Mouse (Mus musculus): ENCODE data around the gene Zfp870.
"Not testable (repeated sequence)": the region's sequence is repeated elsewhere in the genome, so short reads cannot be mapped to it uniquely, and the experiment has no call there.

The Zfp870 gene

DNA sequence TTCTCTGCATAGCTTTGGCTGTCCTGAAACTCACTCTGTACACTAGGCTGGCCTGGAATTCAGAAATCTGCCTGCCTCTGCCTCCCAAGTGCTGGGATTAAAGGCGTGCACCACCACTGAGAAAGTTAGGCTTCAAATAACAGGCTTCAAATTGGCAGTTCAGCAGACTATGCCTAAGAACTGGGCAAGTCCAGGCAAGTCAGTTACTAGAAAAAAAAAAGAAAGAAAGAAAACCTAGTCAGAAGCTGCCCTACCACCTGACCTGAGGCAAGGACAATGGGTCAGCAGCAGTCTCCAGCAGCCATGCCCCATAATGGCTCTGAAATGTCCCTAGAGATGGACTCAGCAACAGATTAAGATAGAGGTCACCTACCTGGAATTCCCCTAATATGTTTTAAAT is 20.0 kb downstream of the Zfp870 start:
- DNase-seq = no peak

DNA sequence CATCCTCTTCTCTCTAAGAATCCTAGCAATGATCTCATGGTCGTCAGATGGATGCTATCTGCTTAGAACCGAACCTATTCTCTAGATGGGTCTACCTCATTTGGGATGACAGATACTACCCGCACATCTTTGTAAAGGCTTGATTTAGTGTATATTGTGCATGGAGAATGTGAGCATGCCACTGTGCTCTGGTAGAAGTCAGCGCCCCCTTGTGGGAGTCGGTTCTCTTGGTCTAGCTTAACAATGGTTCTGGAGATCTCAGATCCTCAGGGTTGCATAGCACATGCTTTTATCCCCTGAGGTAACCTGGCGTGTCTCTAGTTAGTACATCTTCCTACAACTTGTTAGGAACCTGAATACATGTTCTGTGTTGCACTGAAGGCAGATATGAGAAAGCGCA is 24.2 kb downstream of the Zfp870 start:
- not testable (repeated sequence) for DNase-seq

DNA sequence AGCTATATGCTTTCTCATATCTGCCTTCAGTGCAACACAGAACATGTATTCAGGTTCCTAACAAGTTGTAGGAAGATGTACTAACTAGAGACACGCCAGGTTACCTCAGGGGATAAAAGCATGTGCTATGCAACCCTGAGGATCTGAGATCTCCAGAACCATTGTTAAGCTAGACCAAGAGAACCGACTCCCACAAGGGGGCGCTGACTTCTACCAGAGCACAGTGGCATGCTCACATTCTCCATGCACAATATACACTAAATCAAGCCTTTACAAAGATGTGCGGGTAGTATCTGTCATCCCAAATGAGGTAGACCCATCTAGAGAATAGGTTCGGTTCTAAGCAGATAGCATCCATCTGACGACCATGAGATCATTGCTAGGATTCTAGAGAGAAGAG is 34.7 kb downstream of the Zfp870 start:
- not testable (repeated sequence) for DNase-seq

DNA sequence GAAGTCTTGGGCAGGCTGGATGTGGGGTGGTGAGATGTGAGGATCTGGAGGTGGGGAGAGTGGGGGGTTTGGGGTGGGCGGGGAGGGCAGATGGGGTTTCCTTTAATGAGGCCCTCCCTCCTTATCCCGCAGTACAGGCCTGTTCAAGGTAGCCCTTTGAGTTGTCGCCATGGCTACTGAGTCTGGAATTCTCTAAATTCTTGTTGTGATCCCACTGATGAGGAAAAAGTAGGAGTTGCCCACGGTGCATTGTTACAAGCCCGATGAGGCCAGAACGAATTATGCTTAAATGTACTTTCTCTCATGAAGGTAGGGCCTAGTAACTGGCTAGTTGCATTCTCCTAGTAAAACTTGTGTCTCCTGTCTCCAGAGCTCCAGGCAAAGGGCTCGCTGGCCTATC is 39.9 kb downstream of the Zfp870 start:
- DNase-seq = no peak

DNA sequence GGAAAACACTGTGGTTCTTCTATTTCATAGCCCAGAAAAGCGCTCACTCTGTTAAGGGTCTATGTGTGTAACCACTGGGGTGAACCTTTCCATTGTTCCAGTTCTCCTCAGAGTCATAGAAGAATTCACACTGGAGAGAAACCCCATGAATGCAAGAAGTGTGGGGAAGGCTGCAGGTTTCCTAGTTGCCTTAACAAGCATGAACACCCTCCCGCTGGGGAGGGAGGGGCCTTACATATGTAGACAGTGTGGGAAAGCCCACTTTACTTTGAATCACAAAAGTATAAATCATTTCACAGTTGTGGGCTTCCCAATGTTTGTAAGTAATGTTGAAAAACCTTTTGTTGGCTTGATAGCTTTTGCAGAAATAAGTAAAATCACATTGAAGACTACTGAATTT is 50.1 kb downstream of the Zfp870 start:
- DNase-seq = no peak

DNA sequence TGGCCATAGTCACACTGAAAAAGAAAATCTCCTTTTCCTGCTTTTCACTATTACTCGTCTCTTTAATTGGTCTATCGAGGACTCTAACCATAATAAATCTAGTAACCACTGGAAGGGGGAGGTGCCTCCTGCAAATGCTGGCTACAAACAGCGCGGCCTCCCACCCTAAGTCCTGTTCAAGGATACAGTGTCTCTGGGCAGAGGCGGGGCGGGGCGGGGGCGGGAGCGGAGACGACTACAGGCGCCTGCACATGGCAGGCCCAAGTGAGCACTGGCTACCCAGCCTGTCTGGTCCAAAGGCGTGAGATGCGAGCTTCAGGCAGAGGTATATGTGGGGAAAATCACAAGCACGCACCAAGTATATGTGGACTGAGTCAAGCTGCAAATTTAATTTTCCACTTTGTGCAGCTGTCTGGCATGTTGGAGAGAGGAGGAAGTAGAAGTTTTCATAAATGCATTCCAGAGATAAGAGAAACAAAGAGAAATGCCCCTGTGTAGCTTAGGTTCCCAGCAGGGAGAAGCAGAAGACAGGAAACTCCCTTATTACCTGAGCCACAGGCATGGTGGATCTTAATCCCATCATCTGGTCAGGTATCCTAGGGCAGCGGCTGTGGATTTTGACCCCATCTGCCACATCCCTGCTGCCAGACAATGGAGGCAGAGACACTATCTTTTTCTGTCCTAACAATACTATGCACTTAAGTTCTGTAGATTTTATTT is 52.2 kb downstream of the Zfp870 start:
- no peak for DNase-seq

DNA sequence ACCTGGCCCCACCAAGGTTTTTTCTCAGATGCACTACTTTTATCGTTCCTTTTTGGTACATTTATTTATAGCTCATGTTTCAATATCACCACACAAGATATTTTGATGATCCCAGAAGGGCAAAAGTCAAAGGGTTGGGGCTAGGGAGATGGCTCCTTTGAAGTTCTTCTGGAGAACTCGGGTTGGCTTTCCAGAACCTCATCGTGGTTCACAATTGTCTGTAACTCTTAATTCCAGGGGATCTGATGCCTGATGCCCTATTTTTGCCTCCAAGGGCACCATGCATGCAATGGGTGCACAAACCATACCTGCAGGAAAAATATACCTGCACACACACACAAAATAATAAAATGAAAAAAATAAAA is 61.0 kb downstream of the Zfp870 start:
- no peak for DNase-seq

DNA sequence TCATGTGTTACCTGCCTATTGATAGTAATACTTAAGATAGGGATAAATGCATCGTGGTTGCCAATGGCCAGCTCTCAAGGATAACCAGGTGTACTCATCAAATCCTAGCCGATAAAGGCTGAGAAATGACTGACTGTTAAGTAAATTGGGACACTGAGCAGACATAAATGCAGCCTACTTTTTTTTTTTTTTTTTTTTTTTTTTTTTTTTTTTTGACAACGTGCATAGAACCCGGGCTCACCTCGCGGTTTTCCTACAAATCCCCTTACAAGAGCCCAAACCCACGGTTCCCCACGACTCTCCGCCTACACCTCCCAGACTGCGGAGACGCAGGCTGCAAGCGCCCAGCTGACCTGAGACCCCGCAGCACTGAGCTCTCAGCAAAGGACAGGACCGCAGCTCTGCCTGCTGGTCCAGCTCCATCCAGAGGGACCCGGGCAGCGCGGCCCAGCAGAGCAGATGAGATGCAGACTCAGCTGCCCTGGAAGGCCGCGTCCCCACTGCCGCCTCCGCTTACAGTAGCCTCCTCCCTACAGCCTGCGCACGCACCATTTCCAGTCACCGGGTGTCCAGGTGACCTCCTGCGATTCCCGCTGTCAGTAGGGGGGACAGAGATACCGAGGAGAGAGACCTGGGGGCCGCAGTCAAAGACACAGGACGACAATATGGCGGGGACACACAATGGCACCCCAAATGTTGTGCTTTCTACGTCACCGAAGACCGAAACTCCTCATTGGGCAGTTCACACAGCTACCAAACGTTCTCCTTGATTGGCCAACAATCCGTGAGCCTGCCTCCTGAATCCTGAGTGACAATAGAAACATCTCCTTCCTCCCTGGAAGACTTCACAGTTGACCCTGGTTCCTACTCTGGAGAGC is 61.7 kb downstream of the Zfp870 start, which contains the start of gene Zfp799:
Gene Zfp799 (minus strand): TSS at position 722 of the 878 bp plus-strand sequence.
- peak; percentile 64 for DNase-seq
